Mouse (Mus musculus): ENCODE results near the gene Impdh1. TPM values are rescaled to one million over a fixed set of nuclear protein-coding genes. Genes with fewer than 3 reads are reported as not detected.

Gene Impdh1
- polyA plus RNA-seq, 1 experiment from 2014 or later: 32.8 TPM

DNA sequence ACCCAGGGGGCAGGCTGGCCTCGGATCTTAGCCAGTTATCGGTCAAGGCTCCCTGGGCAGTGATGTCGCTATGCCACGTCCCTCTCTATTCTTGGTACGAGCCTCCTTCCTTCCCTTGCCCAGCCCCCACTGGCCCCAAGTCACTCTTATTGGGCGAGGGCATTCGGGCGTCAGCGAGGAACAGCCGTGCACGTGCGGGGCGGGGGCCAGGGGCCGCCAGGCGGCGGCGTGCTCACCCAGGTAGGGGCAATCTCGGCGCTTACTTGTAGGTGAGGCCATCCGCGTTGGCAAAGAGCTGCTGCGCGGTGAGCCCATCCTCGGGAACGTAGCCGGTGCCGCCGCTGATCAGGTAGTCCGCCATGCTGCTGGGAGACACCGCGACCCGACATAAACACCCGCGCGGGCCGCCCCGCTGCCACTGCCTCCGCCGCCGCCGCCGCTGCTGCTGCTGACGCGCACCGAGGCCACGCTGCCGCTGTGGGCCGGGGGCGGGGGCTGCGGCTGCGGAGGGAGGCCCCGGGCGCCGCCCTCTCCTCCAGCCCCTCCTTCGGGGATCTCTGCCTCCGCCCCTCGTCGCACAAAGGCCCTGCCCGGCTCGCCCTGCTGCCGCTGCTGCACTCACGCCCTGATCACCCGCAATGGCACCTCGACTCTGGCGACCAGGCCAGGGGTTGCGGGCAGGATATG is 4.2 kb downstream of the Impdh1 start:
- WGBS: under 1% methylated on average over 63 of the region's 66 CpGs
- H3K27ac ChIP-seq: peak overlapping the region; percentile 54
- peak overlapping the region; percentile 76 for H3K9ac ChIP-seq
- peaks cover 38% of the 10 kb centered on the region for H3K4me1 ChIP-seq (replicated peaks)
- peak; percentile 85 for ATAC-seq (replicated peaks; ENCODE audit: insufficient number of reproducible peaks, insufficient read depth, low FRiP score, low read depth)
- H3K4me3 ChIP-seq: peak overlapping the region; percentile 71
- peaks cover 14% of the 10 kb centered on the region for H3K27me3 ChIP-seq
- H3K4me2 ChIP-seq: peak overlapping the region; percentile 95
- no peaks in the 10 kb centered on the region for H3K9me3 ChIP-seq (replicated peaks)
- no peaks in the 10 kb centered on the region for H3K36me3 ChIP-seq

DNA sequence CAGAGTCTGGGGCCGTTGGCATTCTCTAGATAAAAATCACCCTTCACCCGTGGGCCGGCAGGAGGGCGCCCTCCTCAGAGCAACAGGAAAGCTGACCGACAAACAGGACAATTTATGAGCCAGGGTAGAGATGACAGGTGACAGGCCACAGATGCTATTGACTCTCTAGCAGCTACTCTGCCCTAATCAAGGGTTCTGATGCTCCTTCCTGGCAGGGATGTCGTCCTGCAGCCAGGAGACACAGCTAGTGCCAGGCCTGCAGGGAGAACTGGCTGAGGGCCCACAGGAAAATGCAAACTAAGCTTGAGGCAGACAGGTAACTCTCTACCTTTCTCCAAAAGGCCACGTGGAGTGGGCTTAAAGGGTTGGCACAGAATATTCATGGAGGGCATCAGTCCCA is 5.0 kb downstream of the Impdh1 start:
- Histone ChIP-seq H3K9ac (peak overlapping the region; percentile 76), H3K4me1 (replicated peaks) (peaks cover 33% of the 10 kb centered on the region), H3K27ac (no peak overlapping the region), H3K9me3 (replicated peaks) (no peaks in the 10 kb centered on the region), H3K36me3 (peaks cover under 1% of the 10 kb centered on the region; the same call in 1 of the 2 replicates), H3K4me2 (peak overlapping the region; percentile 95), H3K27me3 (peaks cover 14% of the 10 kb centered on the region), H3K4me3 (peak overlapping the region; percentile 71)
- ATAC-seq (replicated peaks; ENCODE audit: insufficient number of reproducible peaks, insufficient read depth, low FRiP score, low read depth): no peak
- 22% methylated on average over 7 of the region's 7 CpGs for WGBS

DNA sequence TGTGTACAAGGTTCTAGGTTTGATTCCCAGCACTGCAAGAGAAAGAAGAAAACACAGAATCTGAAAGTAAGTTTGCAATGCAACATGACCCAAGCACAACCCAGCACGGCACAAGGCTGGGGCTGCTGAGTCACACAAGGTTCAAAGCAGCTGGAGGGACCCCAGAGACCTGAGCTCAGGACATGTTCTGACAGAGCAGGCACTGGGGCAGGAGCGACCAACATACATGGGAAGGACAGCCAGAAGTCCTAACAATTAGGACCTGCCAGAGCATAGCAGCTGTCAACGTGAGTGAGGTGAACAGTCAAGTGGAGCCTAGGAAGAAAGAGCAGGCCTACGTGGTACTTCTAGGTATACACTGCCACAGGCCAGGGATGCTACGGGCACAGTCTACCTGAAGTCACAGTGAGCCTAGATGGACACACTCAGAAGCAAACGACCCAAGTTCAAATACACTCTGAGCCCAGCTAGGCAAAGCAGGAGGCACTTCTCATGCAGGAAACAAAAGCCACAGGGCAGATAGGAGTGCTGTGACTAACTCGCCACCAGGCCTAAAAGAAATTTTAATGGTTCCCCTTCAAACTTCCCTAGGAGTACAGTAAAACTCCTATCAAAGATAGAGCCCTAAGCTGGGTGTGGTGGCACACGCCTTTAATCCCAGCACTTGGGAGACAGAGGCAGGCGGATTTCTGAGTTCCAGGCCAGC is 5.8 kb downstream of the Impdh1 start:
- Histone ChIP-seq H3K4me3 (no peak overlapping the region), H3K9me3 (replicated peaks) (no peaks in the 10 kb centered on the region), H3K4me1 (replicated peaks) (peaks cover 26% of the 10 kb centered on the region), H3K4me2 (no peak overlapping the region), H3K27ac (no peak overlapping the region), H3K36me3 (peaks cover 5% of the 10 kb centered on the region; the same call in 1 of the 2 replicates), H3K27me3 (peaks cover 14% of the 10 kb centered on the region), H3K9ac (no peak overlapping the region)
- ATAC-seq (replicated peaks; ENCODE audit: insufficient number of reproducible peaks, insufficient read depth, low FRiP score, low read depth): no peak
- 74% methylated on average over 9 of the region's 9 CpGs for WGBS

DNA sequence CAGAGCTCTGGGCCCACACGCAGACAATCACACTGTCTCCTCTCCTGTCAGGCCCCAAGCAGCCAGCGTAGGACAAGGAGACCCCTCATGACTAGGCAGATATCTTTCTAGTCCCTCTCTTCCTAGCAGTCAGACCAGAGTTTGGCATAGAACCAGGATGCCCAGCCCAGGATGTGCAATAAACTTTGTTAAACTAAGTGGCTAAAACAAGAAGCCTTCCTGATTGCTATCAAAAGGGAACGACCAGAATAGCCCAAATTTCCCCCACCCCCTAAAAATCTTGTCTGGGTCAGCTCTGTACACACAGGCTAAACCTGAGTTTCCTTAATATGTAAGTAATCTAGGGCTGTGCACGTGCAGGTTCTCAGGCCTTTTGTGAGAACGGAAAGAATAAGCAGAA is 8.0 kb downstream of the Impdh1 start:
- Histone ChIP-seq H3K4me3 (no peak overlapping the region), H3K9me3 (replicated peaks) (no peaks in the 10 kb centered on the region), H3K27me3 (no peaks in the 10 kb centered on the region), H3K4me2 (no peak overlapping the region), H3K9ac (no peak overlapping the region), H3K4me1 (replicated peaks) (peaks cover 17% of the 10 kb centered on the region), H3K27ac (no peak overlapping the region), H3K36me3 (peaks cover 19% of the 10 kb centered on the region; the same call in 1 of the 2 replicates)
- ATAC-seq (replicated peaks; ENCODE audit: insufficient number of reproducible peaks, insufficient read depth, low FRiP score, low read depth): no peak
- WGBS: 70% methylated on average over 5 of the region's 5 CpGs

DNA sequence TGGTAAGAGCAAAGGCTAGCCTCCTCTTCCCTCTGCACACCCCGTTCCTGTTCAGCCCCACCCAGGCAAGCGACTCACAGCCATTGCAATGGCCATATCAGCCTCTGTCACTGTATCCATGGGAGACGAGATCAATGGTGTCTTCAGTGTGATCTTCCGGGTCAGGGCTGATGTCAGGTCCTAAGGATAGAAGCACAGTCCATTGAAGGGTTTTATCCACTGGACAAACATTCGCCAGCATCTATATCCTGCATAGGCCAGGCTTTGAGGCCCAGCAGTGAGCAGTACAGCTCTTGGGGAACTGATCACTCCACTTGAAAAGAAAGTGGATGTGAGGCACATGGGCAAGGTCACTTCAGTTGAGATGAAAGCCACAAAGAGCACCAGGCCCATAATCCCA is 9.1 kb downstream of the Impdh1 start:
- H3K4me2 ChIP-seq: no peak overlapping the region
- no peak overlapping the region for H3K27ac ChIP-seq
- no peak overlapping the region for H3K9ac ChIP-seq
- H3K4me3 ChIP-seq: no peak overlapping the region
- ATAC-seq (replicated peaks; ENCODE audit: insufficient number of reproducible peaks, insufficient read depth, low FRiP score, low read depth): no peak
- WGBS: 80% methylated on average over 5 of the region's 5 CpGs
- H3K27me3 ChIP-seq: no peaks in the 10 kb centered on the region
- H3K4me1 ChIP-seq (replicated peaks): peaks cover 14% of the 10 kb centered on the region
- no peaks in the 10 kb centered on the region for H3K9me3 ChIP-seq (replicated peaks)
- peaks cover 20% of the 10 kb centered on the region; the same call in 1 of the 2 replicates for H3K36me3 ChIP-seq

DNA sequence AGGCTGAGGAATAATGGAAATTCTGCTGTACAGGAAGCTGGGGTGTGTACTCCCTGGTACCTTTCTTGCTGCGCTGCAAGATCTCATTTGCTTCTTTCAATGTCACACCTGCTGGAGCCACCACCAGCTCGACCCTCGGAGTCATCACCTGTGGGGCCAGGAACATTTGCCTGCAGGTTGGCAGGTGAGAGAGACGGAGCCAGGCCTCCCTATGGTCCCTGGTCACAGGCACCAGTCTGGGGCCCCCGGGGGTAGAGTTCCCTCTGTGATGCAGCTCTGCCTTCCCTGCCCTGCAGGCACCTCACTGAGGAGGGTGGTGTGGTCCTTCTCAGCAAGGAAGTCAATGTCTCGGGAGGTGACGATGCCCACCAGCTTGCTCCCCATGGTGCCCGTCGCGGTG is 10.2 kb downstream of the Impdh1 start:
- H3K36me3 ChIP-seq: peaks cover 20% of the 10 kb centered on the region; the same call in 1 of the 2 replicates
- no peak for ATAC-seq (replicated peaks; ENCODE audit: insufficient number of reproducible peaks, insufficient read depth, low FRiP score, low read depth)
- no peak overlapping the region for H3K4me2 ChIP-seq
- H3K4me1 ChIP-seq (replicated peaks): peaks cover 6% of the 10 kb centered on the region
- H3K9ac ChIP-seq: no peak overlapping the region
- H3K27me3 ChIP-seq: no peaks in the 10 kb centered on the region
- no peak overlapping the region for H3K4me3 ChIP-seq
- 95% methylated on average over 10 of the region's 10 CpGs for WGBS
- H3K27ac ChIP-seq: no peak overlapping the region
- H3K9me3 ChIP-seq (replicated peaks): no peaks in the 10 kb centered on the region

DNA sequence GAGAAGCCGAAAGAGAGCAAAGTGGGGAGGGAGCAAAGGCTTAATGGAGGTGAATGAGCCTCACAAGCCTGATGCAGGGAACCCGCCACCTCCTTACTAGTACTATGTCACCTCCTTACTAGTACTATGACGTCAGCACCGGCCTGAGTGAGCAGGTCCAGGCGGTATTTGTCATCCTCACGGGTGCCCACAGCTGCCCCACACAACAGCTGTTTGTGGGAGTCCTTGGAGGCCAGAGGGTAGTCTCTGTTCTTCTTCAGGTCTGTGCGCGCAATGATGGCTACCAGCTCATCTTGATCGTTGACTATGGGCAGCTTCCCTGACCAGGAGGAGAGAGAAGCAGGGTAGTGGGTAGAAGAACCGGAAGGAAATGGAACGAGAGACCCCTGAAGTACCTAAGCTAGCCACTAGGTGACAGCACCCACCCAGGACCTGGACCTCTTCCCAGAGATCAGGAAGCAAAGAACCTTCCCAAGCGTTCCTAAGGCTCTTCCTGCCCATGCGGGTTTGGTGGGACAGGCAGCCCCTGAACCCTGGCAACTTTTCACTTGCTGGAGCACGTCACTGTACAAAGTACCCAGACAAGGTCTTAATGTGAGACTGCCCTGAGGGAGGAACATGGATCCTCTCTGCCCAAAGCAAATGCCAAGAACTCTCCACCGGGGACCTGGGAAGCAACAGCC is 11.1 kb downstream of the Impdh1 start:
- H3K36me3 ChIP-seq: peaks cover 20% of the 10 kb centered on the region; the same call in 1 of the 2 replicates
- peaks cover 4% of the 10 kb centered on the region; the same call in 1 of the 2 replicates for H3K4me1 ChIP-seq (replicated peaks)
- no peak overlapping the region for H3K4me3 ChIP-seq
- ATAC-seq (replicated peaks; ENCODE audit: insufficient number of reproducible peaks, insufficient read depth, low FRiP score, low read depth): no peak
- H3K4me2 ChIP-seq: 0 out of 2 replicates have a peak overlapping the region, but pooled peaks have one; percentile 30
- no peaks in the 10 kb centered on the region for H3K9me3 ChIP-seq (replicated peaks)
- no peaks in the 10 kb centered on the region; the same call in 1 of the 2 replicates for H3K27me3 ChIP-seq
- H3K9ac ChIP-seq: no peak overlapping the region
- no peak overlapping the region for H3K27ac ChIP-seq
- WGBS: 52% methylated on average over 15 of the region's 15 CpGs

DNA sequence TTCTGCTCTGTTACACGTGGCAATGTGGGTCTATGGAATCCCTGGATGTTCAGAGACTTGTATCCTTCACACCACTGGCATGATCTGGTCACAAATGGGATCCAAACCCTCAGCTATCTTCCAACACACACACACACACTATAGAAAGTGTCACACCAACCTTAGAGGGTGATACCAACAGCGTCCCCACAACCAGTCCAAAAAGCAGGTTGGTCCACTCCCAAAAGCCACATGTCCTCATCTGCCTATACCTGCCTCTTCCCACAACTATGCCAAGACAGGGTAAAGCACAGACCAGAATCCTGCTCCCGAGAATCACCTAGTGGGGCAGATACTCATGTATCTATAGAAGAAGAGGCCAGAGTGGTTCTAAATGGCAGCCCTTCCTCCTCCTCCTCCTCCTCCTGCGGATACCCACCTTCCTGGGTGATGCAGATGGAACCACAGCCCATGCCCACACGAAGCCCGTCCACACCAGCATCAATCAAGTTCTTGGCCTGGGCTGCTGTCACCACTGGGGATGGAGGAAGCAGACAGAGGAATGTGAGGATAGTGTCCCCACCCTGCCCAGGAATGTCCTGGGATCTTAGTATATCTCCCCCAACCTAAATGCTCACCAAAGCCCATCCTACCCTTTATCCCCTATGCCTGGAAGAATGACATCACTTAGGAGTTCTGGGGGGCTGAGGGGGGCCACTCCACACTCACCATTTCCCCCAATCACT is 12.1 kb downstream of the Impdh1 start:
- WGBS: 78% methylated on average over 6 of the region's 6 CpGs
- Histone ChIP-seq H3K4me2 (no peak overlapping the region), H3K27me3 (no peaks in the 10 kb centered on the region; the same call in 1 of the 2 replicates), H3K4me3 (no peak overlapping the region), H3K4me1 (replicated peaks) (peaks cover 5% of the 10 kb centered on the region), H3K9ac (no peak overlapping the region), H3K36me3 (peaks cover 20% of the 10 kb centered on the region; the same call in 1 of the 2 replicates), H3K9me3 (replicated peaks) (no peaks in the 10 kb centered on the region), H3K27ac (no peak overlapping the region)
- ATAC-seq (replicated peaks; ENCODE audit: insufficient number of reproducible peaks, insufficient read depth, low FRiP score, low read depth): no peak

DNA sequence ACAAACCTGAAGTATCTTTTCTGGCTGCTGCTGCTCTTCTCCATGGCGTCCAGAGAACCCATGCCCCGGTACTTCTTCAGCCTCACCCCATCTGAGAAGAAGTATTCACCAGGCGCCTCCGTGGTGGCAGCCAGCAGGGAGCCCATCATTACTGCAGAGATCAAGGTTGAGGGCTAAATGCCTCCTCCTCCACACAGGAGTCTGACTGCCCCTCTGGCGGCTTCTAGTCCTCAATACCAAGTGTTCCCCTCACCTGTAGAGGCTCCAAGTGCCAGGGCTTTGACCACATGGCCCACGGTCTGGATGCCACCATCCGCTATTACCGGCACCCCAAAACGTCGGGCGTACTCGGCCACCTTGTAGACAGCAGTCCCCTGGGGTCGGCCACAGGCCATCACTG is 13.1 kb downstream of the Impdh1 start:
- no peak for ATAC-seq (replicated peaks; ENCODE audit: insufficient number of reproducible peaks, insufficient read depth, low FRiP score, low read depth)
- Histone ChIP-seq H3K27ac (no peak overlapping the region), H3K9ac (no peak overlapping the region), H3K4me2 (no peak overlapping the region), H3K4me3 (no peak overlapping the region), H3K4me1 (replicated peaks) (peaks cover 12% of the 10 kb centered on the region), H3K27me3 (peaks cover 2% of the 10 kb centered on the region; the same call in 1 of the 2 replicates), H3K9me3 (replicated peaks) (no peaks in the 10 kb centered on the region), H3K36me3 (peaks cover 20% of the 10 kb centered on the region; the same call in 1 of the 2 replicates)
- WGBS: 88% methylated on average over 13 of the region's 13 CpGs

DNA sequence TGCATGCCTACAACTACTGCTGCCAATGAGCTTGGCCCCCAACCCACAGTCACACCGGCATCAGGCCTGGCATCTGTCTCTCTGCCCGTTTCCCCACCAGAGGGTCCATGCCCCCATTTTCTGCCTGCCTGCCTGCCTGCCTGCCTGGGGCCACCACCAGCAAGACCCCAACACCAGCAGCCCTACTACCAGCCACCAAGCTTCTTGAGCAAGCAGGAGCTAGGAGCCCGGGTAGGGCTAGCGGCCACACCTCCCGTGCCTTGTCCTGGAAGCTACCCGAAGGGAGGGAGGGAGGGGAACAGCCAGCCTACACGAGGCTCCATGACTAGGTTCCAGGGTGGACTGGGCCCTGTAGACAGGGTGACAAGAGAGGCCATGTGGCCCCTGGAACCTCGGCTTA is 14.2 kb downstream of the Impdh1 start:
- H3K36me3 ChIP-seq: peaks cover 20% of the 10 kb centered on the region; the same call in 1 of the 2 replicates
- no peak overlapping the region for H3K9ac ChIP-seq
- 78% methylated on average over 8 of the region's 8 CpGs for WGBS
- peaks cover 12% of the 10 kb centered on the region for H3K4me1 ChIP-seq (replicated peaks)
- ATAC-seq (replicated peaks; ENCODE audit: insufficient number of reproducible peaks, insufficient read depth, low FRiP score, low read depth): no peak
- H3K4me3 ChIP-seq: no peak overlapping the region
- H3K27me3 ChIP-seq: peaks cover 9% of the 10 kb centered on the region
- no peaks in the 10 kb centered on the region for H3K9me3 ChIP-seq (replicated peaks)
- no peak overlapping the region for H3K4me2 ChIP-seq
- H3K27ac ChIP-seq: no peak overlapping the region

DNA sequence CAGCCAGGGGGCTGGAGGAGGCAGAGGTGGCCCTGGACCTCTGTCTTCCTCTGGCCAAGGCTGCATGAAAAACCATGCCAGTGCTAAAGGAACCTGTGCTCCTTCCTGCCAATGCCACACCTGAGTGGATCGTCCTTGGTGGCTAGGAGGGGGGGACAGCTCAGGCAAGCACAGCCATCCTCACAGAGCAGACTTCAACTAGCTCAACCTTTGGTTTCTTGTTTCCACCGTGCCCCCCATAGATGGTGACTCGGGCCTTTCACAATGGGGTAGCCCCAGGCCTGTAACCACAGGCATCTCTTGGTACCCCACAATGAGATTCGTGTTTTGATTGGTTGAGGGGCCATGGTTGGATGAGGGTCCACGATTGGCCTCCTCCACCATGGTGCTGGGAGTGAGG is 14.8 kb downstream of the Impdh1 start:
- 92% methylated on average over 5 of the region's 5 CpGs for WGBS
- Histone ChIP-seq H3K9me3 (replicated peaks) (no peaks in the 10 kb centered on the region), H3K36me3 (peaks cover 20% of the 10 kb centered on the region; the same call in 1 of the 2 replicates), H3K4me2 (no peak overlapping the region), H3K4me1 (replicated peaks) (peaks cover 12% of the 10 kb centered on the region), H3K27ac (no peak overlapping the region), H3K27me3 (peaks cover 11% of the 10 kb centered on the region), H3K4me3 (no peak overlapping the region), H3K9ac (no peak overlapping the region)
- no peak for ATAC-seq (replicated peaks; ENCODE audit: insufficient number of reproducible peaks, insufficient read depth, low FRiP score, low read depth)

All from heart, embryonic 15.5 days (tissue).